Mouse (Mus musculus) liver, postnatal 0 days (tissue): ENCODE data around the gene Gm10491.

ENCODE experiments used
- CTCF ChIP-seq: sonication (generic); IDR thresholded peaks from 2 replicates; pipeline ENCODE4 v1.5.1; 2016; ENCODE audit warnings: antibody characterized with exemption, low read depth
- EP300 ChIP-seq: IDR thresholded peaks from 2 replicates; pipeline ENCODE4 v1.6.1; 2016; ENCODE audit warnings: antibody characterized with exemption, low read depth, mild to moderate bottlenecking

DNA sequence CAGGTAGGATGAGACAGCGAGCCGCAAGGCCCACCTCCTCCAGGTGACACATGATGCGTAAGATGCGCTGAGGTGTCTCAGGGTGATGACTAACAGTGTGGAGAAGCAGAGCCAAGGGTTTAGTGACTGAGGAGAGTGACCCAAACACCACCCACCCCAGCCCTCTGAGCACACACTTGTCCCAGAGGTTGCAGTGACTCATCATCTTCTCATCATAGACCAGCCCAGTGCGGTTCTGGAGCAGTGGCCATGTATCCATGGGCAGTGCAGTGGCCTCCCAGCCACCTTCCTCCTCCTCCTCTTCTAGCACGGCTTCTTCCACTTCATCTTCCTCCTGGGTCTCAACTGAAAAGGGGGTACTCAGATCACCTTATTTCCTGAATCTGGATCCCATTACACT, 30.0 kb upstream of the Gm10491 start:
- no peak for TF ChIP-seq CTCF
- TF ChIP-seq EP300, result no peak
